Mouse (Mus musculus): ENCODE data around the gene Ttc23. TPM values are rescaled to one million over a fixed set of nuclear protein-coding genes. Genes with fewer than 3 reads are reported as not detected.

Ttc23 gene
- total and polyA plus RNA-seq, 3 experiments: 0.89 to 2.5 (median 0.93) TPM

DNA sequence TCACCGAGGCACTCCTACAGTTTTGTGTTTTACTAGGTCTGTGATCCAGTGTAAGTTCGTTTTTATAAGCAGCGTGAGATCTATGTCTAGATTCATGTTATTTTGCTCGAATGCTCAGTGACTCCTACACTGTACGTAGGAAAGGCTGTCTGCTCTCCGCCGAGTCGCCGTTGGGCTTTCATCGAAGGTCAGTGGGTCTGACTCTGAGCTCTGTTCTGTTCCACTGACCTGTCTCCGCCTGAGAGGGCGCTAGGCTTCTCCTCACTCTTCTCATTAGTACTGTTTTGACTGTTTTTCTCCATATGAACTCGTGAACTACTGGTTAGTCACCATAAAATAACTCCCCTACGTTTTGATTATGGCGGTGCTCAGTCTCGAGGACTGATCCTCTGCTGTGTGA is 35.8 kb downstream of the Ttc23 start:
- no peaks in the 10 kb centered on the region for H3K79me2 ChIP-seq (replicated peaks; ENCODE audit: control insufficient read depth, extremely low read depth, insufficient read depth, poor library complexity, severe bottlenecking)
- no peaks in the 10 kb centered on the region for H3K27me3 ChIP-seq (replicated peaks)
- no peak overlapping the region for H3K9ac ChIP-seq (ENCODE audit: insufficient read depth, low read depth)
- peaks cover 2 to 6% of the 10 kb centered on the region in 2 experiments; a peak in 1 of 4 replicates for H3K4me1 ChIP-seq (ENCODE audit: control insufficient read depth in 1 of 2, insufficient read depth in 2 of 2)
- in situ Hi-C loops (cut with MboI; ENCODE audit: low pct_ligation_motif_present, low pct_unique_long_range_greater_than_20kb, low sequenced_read_pairs) (loop anchor here (25.0 kb wide), 1 partner anchor 454 kb away; no protein-coding TSS in a partner anchor), dilution Hi-C loops (cut with MboI; ENCODE audit: extremely low pct_ligation_motif_present, extremely low pct_unique_long_range_greater_than_20kb, low sequenced_read_pairs) (no loop called here)
- no peak overlapping the region for H3K4me3 ChIP-seq (replicated peaks in 1 of 3; ENCODE audit: low read depth in 2 of 3, low read length in 2 of 3, poor library complexity in 1 of 3)
- H3K27ac ChIP-seq (ENCODE audit: insufficient read depth, low read depth): no peak overlapping the region
- DNase-seq (ENCODE audit: extremely low read depth): no peak
- TF ChIP-seq USF1 (IDR thresholded peaks at IDR 0.05; ENCODE audit: low read depth, low read length) (no peak), ZKSCAN1 (IDR thresholded peaks at IDR 0.05; ENCODE audit: borderline replicate concordance, low read depth, low read length) (no peak), MYC (IDR thresholded peaks at IDR 0.05; ENCODE audit: low read depth, low read length) (no peak), EP300 (IDR thresholded peaks at IDR 0.05; ENCODE audit: low read length) (no peak), E2F4 (IDR thresholded peaks at IDR 0.05; ENCODE audit: insufficient replicate concordance, low read depth, low read length) (no peak), KAT2A (IDR thresholded peaks at IDR 0.05; ENCODE audit: insufficient replicate concordance, low read length) (no peak), RCOR1 (conservative IDR thresholded peaks at IDR 0.05; ENCODE audit: low read depth, low read length) (no peak), USF2 (conservative IDR thresholded peaks at IDR 0.05; ENCODE audit: low read depth, low read length) (no peak)
- no peak overlapping the region for H3K4me2 ChIP-seq (ENCODE audit: insufficient read depth, low read depth, poor library complexity, severe bottlenecking)
- H3K36me3 ChIP-seq (replicated peaks in 1 of 2; ENCODE audit: control insufficient read depth in 1 of 2, insufficient read depth in 1 of 2, low read length in 1 of 2): peaks cover 0 to 19% of the 10 kb centered on the region in 2 experiments
- H3K9me3 ChIP-seq (replicated peaks; ENCODE audit: low read length): peaks cover 3% of the 10 kb centered on the region

DNA sequence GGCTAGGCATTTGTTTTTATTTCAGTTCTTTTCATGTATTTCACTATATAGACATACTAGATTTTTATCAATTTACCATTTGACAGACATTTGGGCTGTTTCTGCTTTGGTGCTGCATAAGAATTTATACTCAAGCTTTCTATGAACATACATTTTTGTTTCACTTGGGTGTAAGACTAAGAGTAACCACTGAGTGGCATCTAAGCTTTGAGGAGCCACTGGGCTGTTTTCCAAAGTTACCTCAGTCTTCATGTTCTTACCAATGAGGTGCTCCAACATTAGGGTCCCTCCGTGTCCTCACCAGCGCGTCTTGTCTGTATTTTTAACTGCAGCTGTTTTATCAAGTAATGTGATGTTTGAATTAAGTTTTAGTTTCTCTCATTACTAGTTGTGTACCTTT is 39.3 kb downstream of the Ttc23 start:
- Histone ChIP-seq H3K79me2 (replicated peaks; ENCODE audit: control insufficient read depth, extremely low read depth, insufficient read depth, poor library complexity, severe bottlenecking) (no peaks in the 10 kb centered on the region), H3K4me2 (ENCODE audit: insufficient read depth, low read depth, poor library complexity, severe bottlenecking) (no peak overlapping the region), H3K27me3 (replicated peaks) (no peaks in the 10 kb centered on the region), H3K36me3 (replicated peaks in 1 of 2; ENCODE audit: control insufficient read depth in 1 of 2, insufficient read depth in 1 of 2, low read length in 1 of 2) (peaks cover 0 to 9% of the 10 kb centered on the region in 2 experiments), H3K4me1 (ENCODE audit: control insufficient read depth in 1 of 2, insufficient read depth in 2 of 2) (no peaks in the 10 kb centered on the region), H3K4me3 (replicated peaks in 1 of 3; ENCODE audit: low read depth in 2 of 3, low read length in 2 of 3, poor library complexity in 1 of 3) (no peak overlapping the region), H3K9ac (ENCODE audit: insufficient read depth, low read depth) (no peak overlapping the region), H3K27ac (ENCODE audit: insufficient read depth, low read depth) (no peak overlapping the region), H3K9me3 (replicated peaks; ENCODE audit: low read length) (peaks cover 3% of the 10 kb centered on the region)
- dilution Hi-C loops (cut with MboI; ENCODE audit: extremely low pct_ligation_motif_present, extremely low pct_unique_long_range_greater_than_20kb, low sequenced_read_pairs): no loop called here
- TF ChIP-seq POLR2AphosphoS2 (IDR thresholded peaks at IDR 0.05; ENCODE audit: low read depth, low read length): no peak
- TF ChIP-seq ELF1 (IDR thresholded peaks at IDR 0.05; ENCODE audit: low read depth, low read length): no peak
- TF ChIP-seq ZMIZ1 (IDR thresholded peaks at IDR 0.05; ENCODE audit: low read depth, low read length): no peak
- no peak for TF ChIP-seq CHD2 (IDR thresholded peaks at IDR 0.05; ENCODE audit: low read length)
- TF ChIP-seq TBP (conservative IDR thresholded peaks at IDR 0.05; ENCODE audit: low read depth, low read length): no peak
- no peak for TF ChIP-seq ZC3H11A (IDR thresholded peaks at IDR 0.05; ENCODE audit: low read depth, low read length)
- no peak for DNase-seq (ENCODE audit: extremely low read depth)
- in situ Hi-C loops (cut with MboI; ENCODE audit: low pct_ligation_motif_present, low pct_unique_long_range_greater_than_20kb, low sequenced_read_pairs): loop anchor here (25.0 kb wide), 1 partner anchor 451 kb away; no protein-coding TSS in a partner anchor

GRCm38 (mm10) chr7:67688281-67688680 is 41.1 kb downstream of the Ttc23 start:
- H3K79me2 ChIP-seq (replicated peaks; ENCODE audit: control insufficient read depth, extremely low read depth, insufficient read depth, poor library complexity, severe bottlenecking): no peaks in the 10 kb centered on the region
- in situ Hi-C loops (cut with MboI; ENCODE audit: low pct_ligation_motif_present, low pct_unique_long_range_greater_than_20kb, low sequenced_read_pairs) (loop anchor here (25.0 kb wide), 1 partner anchor 449 kb away; no protein-coding TSS in a partner anchor), dilution Hi-C loops (cut with MboI; ENCODE audit: extremely low pct_ligation_motif_present, extremely low pct_unique_long_range_greater_than_20kb, low sequenced_read_pairs) (no loop called here)
- no peak overlapping the region for H3K9ac ChIP-seq (ENCODE audit: insufficient read depth, low read depth)
- H3K36me3 ChIP-seq (replicated peaks in 1 of 2; ENCODE audit: control insufficient read depth in 1 of 2, insufficient read depth in 1 of 2, low read length in 1 of 2): peaks cover 0 to 1% of the 10 kb centered on the region in 2 experiments
- H3K27me3 ChIP-seq (replicated peaks): no peaks in the 10 kb centered on the region
- peaks cover 3% of the 10 kb centered on the region for H3K9me3 ChIP-seq (replicated peaks; ENCODE audit: low read length)
- no peak overlapping the region for H3K4me2 ChIP-seq (ENCODE audit: insufficient read depth, low read depth, poor library complexity, severe bottlenecking)
- H3K4me1 ChIP-seq (ENCODE audit: control insufficient read depth in 1 of 2, insufficient read depth in 2 of 2): peaks cover 2 to 5% of the 10 kb centered on the region in 2 experiments; a peak in 3 of 4 replicates
- no peak overlapping the region for H3K27ac ChIP-seq (ENCODE audit: insufficient read depth, low read depth)
- DNase-seq (ENCODE audit: extremely low read depth): no peak
- no peak overlapping the region for H3K4me3 ChIP-seq (replicated peaks in 1 of 3; ENCODE audit: low read depth in 2 of 3, low read length in 2 of 3, poor library complexity in 1 of 3)
- TF ChIP-seq MAZ (IDR thresholded peaks at IDR 0.05; ENCODE audit: low read depth, low read length) (no peak), SIN3A (IDR thresholded peaks at IDR 0.05; ENCODE audit: low read length) (no peak), MAFK (IDR thresholded peaks at IDR 0.05; ENCODE audit: insufficient replicate concordance, low read length) (no peak), USF2 (conservative IDR thresholded peaks at IDR 0.05; ENCODE audit: low read depth, low read length) (no peak), JUN (IDR thresholded peaks at IDR 0.05; ENCODE audit: insufficient read depth, low read depth, low read length) (no peak), POLR2A (IDR thresholded peaks at IDR 0.05; ENCODE audit: low read depth, low read length) (no peak), UBTF (IDR thresholded peaks at IDR 0.05; ENCODE audit: low read depth, low read length) (no peak), MAX (IDR thresholded peaks at IDR 0.05; ENCODE audit: low read length) (no peak), NELFE (IDR thresholded peaks at IDR 0.05; ENCODE audit: low read depth, low read length) (no peak), ELF1 (IDR thresholded peaks at IDR 0.05; ENCODE audit: low read depth, low read length) (no peak), ETS1 (conservative IDR thresholded peaks at IDR 0.05; ENCODE audit: low read depth, low read length) (no peak), POLR2AphosphoS2 (IDR thresholded peaks at IDR 0.05; ENCODE audit: low read depth, low read length) (no peak), BHLHE40 (IDR thresholded peaks at IDR 0.05; ENCODE audit: low read depth, low read length) (no peak), ZKSCAN1 (IDR thresholded peaks at IDR 0.05; ENCODE audit: borderline replicate concordance, low read depth, low read length) (no peak), NRF1 (IDR thresholded peaks at IDR 0.05; ENCODE audit: low read depth, low read length) (no peak), CHD2 (IDR thresholded peaks at IDR 0.05; ENCODE audit: low read length) (no peak), PAX5 (IDR thresholded peaks at IDR 0.05; ENCODE audit: low read length) (no peak)

All from CH12.LX (cell line).